Mouse (Mus musculus): ENCODE measurements around the gene Ssbp3.

Ssbp3 gene

DNA sequence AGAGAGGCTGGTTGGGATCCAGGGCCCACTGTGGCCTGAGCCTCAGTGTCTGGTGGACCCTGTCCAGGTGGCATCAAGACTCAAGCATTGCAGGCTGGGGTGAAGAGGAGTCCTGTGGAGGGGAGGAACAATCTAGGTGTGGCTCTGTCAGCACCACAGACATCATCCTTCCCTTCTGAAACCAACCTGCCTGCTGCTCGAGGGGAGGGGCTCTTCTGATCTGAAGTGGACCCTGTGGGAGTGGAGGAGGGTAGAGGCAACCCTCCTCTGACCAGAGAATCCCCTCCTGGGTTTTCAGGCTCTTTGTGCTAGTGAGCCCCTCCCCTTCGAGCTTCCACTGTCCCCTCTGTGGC is 25.1 kb downstream of the Ssbp3 start:
- DNase-seq, result no peak

DNA sequence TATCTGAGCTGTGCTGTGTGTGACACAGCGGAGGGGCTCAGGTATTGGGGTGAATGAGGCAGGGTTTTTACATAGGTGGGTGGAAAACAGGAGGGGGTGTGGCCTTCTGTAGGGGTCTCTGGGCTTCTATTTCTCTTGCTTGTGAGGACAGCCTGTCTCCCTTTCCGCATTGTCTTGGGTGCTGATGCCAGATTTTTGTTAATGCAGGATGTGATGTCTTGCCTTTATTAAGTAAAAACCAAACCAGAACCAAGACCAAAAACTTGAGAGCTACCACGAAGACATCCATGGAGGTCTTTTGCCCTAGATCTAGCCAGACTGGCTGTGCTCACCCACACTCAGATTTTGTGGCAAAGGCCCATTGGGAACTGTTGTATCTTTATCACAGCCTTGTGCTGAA is 25.5 kb downstream of the Ssbp3 start:
- DNase-seq, result no peak

DNA sequence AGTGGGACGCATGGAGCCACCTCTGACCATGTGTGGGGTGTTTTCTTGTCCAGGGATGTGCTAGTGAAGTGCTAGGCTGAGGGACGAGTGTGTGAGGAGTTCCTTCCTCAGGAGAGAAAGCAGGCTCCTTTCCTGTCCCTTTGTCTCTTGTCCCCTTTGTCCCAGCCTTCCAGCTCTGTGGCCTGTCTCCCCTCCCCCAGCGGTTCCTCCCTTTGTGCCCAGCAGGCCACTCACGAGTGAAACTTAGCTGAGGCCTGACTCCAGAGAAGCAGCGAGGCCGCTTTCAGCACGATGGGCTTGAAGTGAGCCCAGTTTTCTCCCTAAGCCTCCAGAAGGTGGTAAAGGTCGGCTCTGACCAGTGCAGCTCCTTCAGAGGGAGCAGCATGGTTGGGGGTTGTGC is 26.2 kb downstream of the Ssbp3 start:
- peak; percentile 68 for DNase-seq

DNA sequence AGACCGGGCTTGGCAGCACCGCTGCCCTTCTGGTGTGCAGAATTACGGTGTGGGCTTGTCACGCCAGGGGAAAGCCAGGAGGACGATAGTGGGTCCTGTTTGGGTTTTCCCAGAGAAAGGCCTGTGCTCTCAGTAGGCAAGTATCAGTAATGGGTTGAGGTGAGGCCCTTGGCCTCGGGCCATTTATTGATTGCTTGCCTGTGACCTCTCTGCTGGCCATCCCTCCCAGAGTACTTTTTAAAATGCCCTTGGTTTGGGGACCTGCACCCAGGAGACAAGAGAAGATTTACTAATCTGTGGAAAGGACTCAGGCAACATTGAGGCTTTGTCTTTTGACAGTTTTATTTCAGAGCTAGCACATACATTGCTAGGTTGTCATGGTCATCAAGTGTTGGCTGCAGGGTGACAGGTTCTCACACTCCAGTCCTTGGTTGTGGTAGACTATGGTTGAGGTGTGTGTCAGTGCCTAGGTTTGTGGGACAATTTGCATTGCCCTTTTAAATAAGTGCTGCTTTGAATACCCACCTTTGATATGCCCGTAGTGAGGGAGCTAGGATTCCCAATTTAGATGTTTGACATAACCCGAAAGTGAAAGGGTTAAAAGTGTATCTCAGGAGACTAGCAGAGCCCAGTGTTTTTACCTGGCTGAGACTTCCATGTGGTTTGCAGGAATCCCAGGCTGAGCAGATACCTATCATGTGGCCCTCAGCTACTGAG is 28.2 kb downstream of the Ssbp3 start:
- DNase-seq, result no peak

DNA sequence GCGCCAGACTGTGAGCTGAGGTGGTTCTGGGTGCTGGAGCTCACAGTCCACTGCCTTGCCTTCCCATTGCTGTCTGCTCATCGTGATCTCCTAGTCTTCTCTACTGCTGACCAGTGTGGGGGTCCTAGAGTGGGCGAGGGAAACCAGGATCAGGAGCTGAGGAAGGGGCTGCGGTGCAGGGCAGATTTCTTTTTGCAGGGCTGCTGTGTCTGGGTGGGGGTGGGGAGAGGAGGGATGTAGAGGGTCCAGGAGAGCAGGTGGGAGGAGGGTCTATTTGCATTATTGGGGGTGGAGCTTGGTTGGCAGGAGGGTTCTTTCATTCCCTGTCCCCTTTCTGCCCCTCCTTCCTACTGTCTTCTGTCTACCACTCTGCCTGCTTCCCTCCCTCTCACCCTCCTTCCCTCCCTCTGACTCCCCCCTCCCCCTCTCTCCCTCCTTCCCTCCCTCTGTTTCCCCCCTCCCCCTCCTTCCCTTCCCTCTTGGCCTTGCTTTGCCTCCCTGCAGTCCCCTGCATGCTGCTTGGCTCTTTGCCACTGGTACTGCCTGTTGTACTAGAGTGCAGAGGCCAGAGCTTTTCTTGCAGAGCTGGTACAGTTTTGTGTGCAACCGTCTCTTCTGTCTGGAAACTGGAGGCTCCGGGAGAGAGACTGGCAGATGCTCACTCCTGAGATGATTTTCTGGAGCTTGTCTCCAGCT is 28.9 kb downstream of the Ssbp3 start:
- DNase-seq, result peak; percentile 70

DNA sequence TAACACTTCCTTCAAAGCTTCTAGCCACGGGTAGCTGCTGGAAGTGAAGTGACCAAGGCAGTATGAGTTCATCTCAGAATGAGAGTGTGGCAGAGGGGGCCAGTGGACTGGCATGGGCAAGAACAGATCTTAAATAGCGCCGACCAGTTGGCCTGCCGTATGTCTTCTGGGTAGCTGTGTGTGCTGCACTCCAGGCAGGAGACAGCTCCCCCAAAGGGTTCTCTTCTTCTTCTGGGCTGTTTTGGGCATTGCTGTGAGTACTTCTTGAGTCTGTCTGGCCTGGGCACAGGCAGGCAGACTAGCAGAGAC is 29.4 kb downstream of the Ssbp3 start:
- DNase-seq, result no peak

DNA sequence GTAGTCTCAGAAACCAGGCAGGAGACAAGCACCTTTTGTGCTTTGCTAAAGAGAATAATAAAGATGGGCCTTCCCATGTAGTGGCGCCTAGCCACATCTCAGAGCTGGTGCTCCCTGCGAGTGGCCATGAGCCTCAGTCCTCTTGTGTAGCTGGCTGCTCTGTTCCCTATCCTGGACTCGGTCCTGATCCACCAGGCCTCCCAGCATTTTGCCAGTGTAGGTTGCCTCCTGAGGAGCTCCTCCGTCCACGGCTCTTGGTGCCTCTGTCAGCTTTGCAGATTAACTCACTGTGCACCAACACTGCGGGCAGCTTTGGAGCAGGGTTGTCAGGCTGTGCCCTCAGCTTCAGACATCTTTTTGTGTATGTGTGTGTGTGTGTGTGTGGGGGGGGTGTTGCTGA is 30.4 kb downstream of the Ssbp3 start:
- DNase-seq, result no peak

DNA sequence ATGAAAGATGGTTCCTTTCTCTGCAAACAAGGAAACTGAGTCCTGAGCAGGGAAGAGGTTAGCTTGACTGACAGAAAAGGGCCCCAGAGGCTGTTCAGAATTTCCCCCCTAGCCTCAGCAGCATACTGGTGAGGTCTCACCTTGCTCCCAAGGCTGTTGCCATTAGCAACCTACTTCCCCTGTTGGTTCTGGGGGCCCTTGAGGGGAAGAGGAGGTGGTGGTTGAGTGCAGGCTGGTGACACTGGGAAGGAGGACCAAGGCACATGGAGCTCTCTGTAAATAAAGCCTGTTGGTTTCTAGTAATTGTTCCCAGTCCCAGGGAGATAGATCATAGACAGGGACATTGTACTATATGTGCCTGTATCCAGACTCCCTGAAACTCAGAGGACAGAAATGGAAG is 31.0 kb downstream of the Ssbp3 start:
- DNase-seq, result no peak

DNA sequence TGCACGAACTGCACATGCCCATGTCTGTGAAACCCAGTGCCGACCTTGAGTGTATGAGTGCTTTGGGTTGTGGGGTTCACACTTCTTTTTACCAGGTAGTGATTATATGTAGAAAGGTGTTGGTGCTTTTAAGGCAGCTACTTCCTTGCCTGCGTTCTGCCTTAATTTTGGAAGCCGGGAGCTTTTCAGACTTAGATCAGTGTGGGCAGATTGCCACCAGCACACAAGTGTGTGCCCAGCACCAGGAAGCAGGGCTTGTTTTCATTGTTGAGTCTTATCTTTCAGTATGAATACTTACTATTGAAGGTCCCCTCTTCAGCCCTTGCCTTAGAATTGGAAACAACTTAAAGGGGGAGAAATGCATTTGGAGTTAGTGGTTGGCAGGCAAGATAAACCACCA is 32.0 kb downstream of the Ssbp3 start:
- DNase-seq, result no peak

DNA sequence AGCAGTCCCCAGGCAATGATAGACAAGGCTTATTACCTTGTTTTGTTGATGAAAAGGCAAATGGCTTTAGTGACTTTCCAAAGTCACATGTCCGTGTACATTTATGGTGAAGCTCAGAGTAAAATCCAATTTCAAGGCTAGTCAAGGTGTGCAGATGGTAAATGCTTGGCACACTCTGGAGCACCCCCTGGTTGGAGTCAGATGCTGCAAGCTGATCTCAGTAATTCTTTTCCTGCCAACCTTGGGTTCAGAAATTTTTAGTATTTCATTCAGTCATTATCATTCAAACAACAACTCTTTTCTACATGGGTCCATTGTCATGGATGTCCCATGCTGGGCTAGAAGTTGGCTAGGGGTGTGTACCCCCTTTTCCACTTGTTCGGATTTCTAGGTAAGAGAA is 33.1 kb downstream of the Ssbp3 start:
- no peak for DNase-seq

DNA sequence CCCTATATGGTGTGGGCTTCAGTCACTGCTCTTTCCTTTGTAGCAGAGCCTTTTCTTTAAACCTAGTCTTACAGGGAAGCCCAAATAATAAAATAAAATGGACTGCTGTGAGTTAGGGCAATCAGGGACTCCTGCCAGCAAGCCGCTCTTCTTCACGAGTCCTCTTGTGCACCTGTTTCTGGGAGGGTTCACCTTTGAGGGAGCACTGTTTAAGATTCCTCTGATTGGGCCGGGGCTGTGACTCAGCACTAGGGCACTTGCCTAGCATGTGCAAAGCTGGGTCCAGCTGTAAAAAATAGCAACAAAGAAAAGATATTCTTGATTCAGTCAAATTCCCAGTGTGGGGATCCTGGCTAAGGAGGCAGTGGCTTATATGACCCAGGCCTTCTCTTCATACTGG is 34.4 kb downstream of the Ssbp3 start:
- no peak for DNase-seq

DNA sequence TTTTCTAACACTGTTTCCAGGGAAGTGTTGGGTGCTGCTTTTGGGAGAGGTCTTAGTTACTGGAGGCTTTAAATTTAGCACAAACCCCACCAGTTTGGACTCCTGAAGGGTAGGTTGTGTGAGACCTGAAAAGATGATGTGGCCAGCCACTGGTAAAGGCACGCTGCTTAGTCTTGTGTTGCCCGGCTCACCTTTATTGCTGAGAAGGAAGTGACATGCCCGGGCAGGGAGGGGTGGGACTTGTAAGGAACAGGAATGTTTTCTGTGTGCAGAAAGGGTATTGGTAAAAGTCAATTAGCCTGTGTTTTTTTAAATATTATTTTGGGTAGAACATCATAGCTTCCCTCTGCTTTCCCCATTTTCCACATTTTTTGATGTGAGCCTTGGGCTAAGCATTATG is 37.2 kb downstream of the Ssbp3 start:
- no peak for DNase-seq

DNA sequence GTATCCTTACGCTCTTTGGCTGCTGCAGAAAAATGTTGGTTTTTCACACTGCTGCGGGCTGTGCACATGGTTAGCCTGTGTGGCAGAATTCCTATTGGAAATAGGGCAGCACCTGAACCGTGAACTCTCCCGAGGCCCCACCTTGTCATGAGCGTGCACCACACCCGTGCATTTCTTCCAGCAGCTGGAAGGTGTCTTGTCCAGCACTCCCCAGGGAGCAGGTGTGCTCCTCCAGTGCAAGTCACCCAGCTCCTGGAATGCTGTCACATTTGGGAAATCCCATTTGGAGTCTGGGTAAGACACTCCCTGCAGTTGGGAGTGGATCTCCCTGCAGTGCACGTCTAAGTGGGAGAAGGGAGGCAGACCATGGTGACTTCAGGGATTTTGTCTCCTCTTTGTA is 38.0 kb downstream of the Ssbp3 start:
- no peak for DNase-seq

DNA sequence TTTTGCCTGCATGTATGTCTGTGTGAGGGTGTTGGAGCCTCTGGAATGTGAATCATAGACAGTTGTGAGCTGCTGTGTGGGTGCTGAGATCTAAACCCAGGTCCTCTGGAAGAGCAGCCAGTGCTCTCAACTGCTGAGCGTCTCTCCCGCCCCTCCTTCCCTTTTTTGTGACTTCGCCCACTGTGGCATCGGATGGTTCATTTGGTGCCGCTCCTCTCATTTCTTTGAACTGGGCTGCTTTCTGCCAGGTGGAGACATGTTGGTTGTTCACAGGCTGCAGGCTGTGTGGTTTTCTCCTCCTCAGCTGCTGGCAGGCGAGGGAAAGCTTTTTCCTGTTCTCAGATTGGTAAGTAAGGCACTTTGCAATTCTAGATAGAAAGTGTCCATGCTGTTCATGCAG is 38.7 kb downstream of the Ssbp3 start:
- no peak for DNase-seq

DNA sequence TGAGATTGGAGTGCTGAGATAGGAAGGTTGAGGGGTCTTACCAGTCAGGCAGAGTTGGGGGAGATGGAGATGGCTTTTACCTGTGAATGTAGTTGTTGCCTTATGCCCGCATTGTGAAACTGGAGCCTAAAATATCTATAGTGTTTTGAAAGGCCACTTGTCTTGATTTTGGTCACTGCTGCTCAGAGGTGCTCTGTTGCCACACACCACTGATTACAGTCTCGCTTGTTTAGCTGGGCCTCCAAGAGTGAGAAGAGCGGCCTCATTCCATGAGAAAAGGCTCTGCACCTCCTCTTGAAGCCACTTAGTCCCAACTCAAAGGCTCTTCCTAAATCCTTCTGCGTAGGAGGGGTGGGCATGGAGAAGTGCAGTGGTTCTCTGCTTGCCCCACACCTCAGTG is 40.3 kb downstream of the Ssbp3 start:
- no peak for DNase-seq

DNA sequence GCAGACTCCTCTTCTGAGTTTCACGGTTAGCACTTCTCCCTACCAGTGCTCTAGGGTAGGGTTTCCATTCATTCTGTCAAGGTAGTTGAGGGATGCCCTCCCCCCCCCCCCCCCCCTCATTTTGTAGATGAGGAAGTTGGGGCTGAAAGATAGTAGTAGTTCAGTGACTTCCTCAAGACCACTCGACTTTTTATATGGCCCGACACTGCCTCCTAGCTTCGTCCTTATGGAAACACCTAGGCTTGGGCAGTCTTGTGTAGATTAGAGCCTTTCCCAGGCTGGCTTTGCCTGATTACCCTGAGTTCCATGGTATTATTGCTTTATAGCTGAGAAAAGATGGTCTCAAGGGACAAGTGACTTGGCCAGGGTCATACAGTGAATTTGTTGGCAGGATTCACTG is 41.0 kb downstream of the Ssbp3 start:
- no peak for DNase-seq

DNA sequence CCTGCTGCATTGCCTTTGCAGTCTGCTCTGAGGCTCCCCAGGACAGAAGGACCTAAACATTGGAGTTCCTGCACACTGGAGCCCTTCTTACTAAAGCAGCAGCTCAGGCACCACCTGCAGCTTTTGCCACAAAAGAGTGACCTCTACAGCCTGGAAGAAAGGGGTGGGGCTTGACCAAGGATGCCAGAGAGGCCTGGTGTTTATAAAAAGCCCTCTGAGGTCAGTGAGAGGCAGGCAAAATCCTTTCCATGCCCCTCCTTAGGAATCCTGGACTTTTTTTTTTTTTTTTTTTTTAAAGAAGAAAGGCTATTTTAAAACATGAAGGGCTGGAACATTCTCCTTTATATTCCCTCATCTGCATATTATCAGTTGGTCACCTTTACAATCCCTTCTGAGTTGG is 42.7 kb downstream of the Ssbp3 start:
- peak; percentile 50 for DNase-seq

DNA sequence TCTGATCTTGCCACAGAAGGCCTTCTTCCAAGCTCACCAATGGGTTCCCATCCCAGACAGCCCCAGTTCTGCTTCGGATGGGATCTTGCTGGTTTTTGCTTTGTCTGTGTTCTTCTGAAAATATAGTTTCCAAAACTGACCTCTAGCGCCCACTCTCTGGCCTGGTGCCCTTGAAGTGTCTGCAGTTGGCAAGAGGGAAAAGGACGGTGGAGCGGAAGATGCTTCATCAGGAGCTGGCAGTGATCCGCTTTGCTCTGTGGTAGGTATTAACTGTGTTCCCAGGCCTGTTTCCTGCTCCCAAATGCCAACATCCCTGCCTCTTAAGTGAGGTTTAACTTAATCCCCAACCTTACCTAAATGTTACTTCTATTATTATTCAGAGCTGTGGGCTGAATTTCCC is 43.3 kb downstream of the Ssbp3 start:
- DNase-seq, result no peak

DNA sequence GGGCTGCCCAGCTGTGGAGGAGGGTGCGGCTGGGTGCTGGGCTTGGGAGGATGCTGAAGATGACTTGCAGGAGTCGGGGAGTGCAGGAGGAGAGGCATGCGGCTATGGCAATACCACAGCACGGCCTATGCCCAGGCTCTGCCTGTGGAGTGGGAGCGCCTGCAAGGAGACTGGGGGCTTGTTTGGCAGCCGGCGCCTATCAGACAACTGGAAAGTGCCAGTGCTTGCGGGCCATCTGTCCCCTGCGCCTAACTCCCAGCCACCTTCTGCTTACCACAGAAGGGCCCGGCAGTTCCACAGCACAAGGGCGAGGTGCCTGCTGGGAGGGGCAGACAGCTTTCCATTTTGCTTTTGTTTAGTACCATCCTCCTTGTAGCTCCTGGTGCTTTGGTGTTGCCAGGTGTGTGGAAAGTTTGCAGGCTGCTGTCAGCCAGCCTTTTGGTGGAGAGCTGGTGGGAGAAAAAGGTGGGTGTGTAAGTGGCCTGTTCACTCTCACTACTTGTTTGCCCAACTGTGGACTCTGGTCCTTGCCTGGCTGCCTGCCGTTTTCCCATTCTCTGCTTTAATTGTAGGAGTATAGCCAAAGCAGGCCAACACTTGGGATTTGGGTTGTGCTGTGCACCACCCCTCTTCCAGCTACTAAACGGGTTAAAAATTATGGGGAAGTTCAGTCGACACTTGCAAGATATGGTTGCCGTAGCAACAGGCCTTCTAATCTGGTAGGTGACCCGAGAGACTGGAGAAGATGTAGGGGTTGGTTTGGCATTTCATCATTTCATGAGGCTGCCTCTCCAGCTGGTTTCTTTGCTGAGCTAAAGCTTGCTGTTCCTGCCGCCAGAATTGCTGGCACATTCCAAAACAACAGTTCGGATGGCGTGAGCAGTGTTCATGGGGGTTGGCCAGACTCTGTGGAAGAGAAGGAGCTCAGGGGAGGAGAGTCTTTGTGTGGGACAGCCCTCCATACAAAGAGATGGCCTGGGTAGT is 45.5 kb downstream of the Ssbp3 start:
- peak; percentile 73 for DNase-seq

DNA sequence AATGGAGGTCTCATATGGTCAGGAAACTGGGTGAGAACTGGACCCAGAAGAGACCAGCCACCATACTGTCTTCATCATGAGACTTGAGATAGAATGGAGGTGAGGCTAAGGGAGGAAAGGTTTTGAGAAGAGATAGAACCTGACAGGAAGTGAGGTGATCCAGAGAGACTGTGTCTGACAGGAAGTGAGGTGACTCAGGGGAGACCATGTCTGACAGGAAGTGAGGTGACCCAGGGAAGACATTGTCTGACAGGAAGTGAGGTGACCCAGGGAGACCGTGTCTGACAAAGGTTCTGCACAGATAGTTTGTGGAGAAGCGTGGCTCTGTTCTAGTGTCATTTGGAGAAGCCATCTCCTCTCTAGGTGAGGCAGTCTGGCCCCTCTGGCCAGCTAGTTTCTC is 47.6 kb downstream of the Ssbp3 start:
- no peak for DNase-seq

DNA sequence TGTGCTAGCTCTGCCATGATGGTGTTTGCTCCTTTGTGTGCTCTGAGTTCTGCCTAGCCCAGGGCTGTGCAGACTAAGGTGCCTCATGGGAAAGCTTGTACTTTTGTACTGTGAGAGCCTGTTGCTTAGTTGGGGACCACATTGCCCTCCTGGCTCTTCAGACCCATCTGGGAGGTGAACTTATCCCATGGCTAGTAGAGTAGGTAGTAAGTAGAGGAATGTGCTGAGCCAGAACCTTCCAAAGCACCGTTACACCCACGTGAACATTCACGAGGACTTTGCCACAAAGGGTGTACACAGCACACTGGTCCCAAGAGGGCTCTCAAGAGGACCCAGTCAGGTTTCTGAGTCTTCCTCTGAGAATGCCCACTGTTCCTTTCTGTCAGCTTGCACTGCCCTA is 48.1 kb downstream of the Ssbp3 start:
- DNase-seq, result no peak

DNA sequence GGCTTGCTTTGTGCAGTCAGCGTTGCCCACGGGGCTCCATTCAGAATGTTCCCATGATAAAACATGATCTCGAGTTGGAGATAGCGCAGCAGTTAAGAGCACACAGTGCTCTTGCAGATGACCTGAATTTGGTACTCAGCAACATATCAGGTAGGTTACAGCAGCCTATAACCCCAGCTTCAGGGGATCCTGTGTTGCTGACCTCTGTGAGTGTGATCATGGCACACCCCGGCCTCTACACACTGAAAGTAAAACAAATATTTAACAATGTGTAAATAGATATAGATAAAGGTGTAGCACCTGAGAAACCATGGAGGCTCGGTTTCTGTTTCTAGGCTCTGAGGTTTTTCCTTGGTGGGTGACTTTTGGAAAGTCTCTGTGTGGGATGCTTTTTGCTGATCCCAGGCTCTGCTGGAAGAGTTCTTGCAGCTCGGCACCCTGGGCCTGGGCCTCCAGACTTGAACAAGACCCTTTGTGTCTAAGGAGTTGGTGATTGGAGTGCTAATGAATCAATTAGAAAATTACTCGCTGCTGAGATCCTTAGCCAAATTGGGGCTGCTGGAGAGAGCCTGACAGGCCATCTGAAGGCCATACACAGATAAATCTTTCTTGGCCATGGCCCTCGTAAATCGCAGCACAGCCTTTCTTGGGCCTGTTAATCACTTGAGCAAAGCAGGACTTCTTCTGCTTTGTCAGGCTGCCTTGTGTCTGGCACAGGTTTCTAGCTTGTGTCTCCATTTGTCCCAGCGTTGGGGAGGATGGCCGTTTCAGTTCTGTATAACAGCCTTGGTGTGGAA is 49.2 kb downstream of the Ssbp3 start:
- DNase-seq, result no peak

DNA sequence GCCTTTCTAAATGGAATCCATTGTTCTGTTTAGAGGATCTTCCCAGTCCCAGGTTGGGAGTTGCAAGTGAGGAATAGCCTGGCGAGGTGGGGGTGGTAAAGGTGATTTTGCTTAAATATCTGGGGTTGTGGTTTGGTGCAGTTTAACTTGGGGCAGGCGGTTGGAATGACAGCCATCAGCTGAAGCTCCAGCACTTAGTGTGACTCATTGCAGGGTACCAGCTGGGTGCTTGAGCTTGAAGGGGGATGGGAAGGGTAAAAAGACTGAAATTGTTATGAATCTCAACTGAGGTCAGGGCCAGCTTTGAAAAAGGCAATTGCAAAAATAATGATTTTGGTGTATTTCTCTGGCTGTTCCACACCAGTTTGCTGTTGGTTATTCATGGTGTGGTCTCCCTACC is 50.0 kb downstream of the Ssbp3 start:
- no peak for DNase-seq

Measured in lung, postnatal 10 days (tissue).